Mouse (Mus musculus) urinary bladder, postnatal 25 days (tissue): Measurements from ENCODE around the gene Slc8a3.

Source experiments
- DNase-seq: peaks from one replicate; pipeline ENCODE4 v3.0.0; 2022; ENCODE audit warnings: low spot score

Slc8a3 gene

DNA sequence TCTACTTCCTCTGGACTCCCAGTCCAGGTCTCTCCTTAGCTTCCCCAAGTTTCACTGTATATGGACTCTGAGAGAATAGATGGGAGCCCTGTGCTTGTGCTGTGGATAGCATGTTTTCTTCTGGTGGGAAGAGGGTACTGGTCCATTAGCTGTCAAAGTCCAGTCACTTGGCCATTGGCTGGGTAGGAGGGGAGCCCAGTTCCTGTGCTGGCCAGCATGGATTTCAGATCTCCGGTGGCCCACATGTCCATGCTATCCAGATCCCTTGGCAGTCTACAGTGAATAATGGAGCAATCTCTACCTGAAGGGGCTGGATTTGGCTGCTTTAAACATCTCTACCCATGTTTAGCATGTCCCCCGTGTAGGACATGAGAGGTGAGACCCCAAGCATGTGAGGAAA, 148.0 kb downstream of the Slc8a3 start:
- no peak for DNase-seq

DNA sequence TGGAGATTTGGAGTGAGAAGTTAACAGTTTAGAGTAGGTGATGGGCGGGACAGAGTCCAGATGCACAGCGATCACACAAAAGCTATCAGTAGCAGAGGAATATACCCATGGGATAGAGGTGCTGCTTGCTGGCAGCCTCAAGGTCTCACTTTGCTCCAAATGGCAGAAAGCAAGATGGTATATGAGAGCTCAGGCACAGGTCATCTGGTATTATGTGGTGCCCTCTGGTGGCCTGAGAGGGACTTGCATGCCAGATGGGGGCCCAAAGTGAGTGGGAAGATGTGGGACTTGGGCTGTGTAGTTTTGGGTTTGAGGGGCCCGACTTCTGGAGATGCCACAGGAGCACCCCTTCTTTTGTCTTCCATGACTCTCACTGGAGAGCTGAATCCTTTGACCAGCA, 150.9 kb downstream of the Slc8a3 start:
- peak; percentile 58 for DNase-seq

- DNase-seq: no peak
These were observed 157.7 kb downstream of the Slc8a3 start for GRCm38 (mm10) chr12:81175252-81175651.

GRCm38 (mm10) chr12:81173893-81174292, 159.1 kb downstream of the Slc8a3 start:
- no peak for DNase-seq

- no peak for DNase-seq
These were observed 160.0 kb downstream of the Slc8a3 start for GRCm38 (mm10) chr12:81173011-81173410.

DNA sequence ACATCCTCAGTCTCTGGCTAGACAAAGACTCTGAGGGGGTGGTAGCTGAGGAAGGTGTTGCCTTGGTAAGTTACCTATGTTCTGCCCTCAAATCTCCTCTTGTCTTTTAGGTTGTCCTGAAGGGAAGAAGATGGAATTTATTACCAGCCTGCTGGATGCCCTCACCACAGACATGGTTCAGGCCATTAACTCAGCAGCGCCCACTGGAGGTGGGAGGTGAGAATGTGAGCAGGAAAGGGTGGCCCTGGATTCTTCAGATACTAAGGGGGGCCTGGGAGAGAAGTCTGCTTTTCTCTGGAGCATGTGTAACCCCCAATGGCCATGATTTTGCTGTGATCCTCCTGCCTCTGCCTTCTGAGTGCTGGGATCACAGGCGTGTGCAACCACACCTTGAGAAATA, 162.9 kb downstream of the Slc8a3 start:
- DNase-seq: no peak

DNA sequence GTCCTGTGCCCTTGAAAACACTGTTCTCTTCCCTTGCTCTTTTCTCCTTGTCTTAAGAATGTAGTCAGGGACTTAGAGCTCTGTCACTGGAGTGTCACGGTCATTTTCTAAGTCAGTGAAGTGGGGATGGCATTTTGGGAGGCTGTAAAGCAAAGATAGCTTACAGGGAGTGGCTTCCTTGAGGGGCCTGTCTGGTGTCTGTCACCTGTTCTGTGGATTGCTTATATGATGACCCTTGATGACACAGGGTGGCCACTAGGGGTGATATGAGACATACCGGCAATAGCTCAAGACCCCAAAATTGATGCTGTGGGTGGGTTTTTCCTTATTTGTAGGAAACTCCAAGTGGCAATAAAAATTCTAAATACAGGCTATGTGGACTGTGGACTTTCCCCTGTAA, 164.5 kb downstream of the Slc8a3 start:
- no peak for DNase-seq

DNA sequence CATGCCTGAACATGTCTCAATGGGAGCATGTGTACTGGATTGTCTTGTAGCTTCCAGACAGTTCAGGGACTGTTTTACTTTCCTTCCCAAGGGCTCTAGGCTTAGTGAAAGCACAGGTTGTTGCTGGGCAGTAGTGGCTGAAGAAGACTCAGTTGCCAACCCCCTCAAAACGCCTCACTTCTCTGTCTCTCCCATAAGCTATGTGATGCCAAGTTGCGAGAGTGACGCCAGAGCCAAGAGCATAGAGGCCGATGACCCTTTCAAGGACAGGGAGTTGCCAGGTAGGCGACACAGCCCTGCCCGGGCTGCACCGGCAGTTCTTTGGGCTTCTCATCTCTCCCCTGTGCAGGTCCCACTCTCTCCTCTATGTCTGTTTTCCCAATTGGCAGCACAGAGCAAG, 164.9 kb downstream of the Slc8a3 start:
- no peak for DNase-seq

- no peak for DNase-seq
These were observed 165.8 kb downstream of the Slc8a3 start for GRCm38 (mm10) chr12:81167142-81167541.

DNA sequence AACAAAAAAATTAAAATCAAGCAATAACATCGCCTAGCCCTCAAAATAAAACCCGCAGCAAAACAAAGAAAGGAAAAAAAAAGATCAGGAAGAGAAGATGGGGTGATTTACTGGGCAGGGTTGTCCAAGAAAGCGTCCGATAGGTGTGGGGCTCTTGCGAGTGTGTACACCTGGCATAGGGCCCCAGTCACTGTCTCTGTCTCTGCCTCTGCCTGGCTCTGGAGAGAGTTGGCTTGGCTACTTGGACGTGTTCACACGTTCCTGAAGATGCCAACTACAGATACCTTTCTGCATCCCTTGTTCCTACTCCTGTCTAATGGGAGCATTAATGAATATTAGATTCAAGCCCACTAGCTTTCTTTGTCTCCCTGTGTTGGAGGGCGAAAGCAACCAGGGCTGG, 166.4 kb downstream of the Slc8a3 start:
- DNase-seq: no peak

- DNase-seq: no peak
These were observed 166.9 kb downstream of the Slc8a3 start for GRCm38 (mm10) chr12:81166092-81166491.

DNA sequence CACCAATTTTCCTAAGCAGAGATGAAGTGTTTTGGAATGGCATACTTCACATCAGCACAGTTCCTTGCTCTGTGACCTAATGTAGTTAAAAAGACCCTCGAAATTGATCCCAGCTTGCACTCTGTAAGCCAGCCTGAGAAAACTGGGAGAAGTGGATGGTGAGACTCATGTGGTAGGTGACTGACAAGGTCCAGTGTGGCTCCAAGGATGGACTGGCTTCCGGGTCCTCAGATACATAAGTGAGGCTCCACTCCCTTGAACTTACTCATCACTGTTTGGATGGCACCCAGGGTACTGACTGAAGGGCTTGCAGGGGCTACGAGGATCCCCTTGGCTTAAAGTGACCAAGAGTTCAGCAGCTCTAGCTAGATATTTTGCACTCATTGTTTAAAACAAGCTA, 169.4 kb downstream of the Slc8a3 start:
- no peak for DNase-seq

DNA sequence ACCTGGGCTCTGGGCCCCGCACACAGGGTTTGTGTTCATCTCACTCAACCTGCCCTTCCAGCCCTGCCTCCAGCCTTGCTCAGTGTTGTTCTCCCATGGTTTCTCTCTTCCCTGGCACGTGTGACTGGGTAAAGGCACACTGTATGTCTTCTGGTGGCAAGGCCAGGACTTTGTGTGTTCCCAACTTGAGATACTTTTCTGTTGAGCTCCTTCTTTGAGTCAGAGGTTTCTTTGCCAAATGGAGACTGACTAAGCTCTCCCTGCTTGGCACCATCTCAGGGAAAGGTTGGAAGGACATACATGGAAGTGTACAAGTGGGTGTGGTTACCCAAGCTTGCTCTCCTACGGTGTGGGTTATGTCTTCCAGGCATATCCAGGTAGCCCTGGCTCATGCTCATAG, 169.8 kb downstream of the Slc8a3 start:
- no peak for DNase-seq

- no peak for DNase-seq
These were observed 171.7 kb downstream of the Slc8a3 start for GRCm38 (mm10) chr12:81161282-81161681.

- no peak for DNase-seq
These were observed 172.1 kb downstream of the Slc8a3 start for GRCm38 (mm10) chr12:81160831-81161230.

DNA sequence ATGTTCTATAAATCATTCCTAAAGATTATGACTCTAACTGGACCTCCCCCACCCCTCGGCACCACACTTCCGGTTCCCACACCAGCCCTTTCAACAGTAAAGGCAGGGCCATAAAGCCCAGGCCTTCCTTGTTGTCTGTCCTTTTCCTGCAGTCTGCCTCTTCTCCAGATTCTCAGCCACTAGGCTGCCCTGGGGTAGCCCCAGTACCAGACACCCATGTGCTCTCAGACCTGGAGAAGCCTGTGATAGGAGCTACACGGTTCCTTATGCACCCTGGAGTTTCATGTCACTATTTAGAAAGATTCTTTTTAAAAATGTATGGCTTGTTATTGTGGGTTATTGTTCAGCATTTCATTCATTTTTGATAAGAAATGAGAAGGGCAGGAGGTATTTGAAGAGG, 172.6 kb downstream of the Slc8a3 start:
- DNase-seq: no peak

GRCm38 (mm10) chr12:81159947-81160346, 173.0 kb downstream of the Slc8a3 start:
- DNase-seq: no peak

DNA sequence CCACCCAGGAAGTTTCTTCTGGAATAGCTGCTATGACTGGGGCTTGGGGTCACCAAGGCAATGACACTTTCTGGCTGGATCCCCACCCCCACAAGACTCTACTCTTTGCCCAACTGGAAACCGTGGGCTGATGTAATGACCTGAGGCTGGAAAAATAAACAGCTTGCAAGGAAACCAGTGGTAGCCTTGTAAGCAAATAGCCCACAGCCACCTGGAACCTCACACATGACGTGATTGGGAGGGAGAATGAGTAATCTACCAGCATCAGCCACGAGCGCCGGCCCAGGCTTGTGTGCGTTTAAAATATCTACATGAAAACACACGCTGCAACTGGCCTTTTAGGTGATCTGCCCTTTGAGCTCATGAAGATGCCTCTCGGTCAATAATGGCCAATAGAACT, 176.1 kb downstream of the Slc8a3 start:
- no peak for DNase-seq

GRCm38 (mm10) chr12:81155675-81156074, 177.3 kb downstream of the Slc8a3 start:
- no peak for DNase-seq

DNA sequence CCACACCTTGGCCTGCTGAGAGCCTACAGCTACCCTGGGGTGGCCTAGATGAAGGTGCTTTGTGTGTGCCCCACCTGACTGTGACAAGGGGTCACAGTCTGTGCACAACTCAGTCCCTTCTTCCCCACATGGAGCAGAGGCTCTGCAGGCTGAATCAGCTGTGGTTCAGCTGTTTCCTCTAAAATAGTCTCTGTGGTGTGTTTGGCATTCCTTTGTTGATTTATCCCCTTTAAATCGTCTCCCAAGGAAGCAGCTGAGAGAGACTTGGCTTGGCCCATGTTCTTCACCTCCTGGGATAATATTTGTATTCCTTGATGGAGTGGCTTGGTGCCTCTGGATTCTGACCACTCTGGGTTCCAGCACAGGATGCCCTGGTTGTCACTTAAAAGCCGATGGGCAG, 180.9 kb downstream of the Slc8a3 start:
- no peak for DNase-seq

DNA sequence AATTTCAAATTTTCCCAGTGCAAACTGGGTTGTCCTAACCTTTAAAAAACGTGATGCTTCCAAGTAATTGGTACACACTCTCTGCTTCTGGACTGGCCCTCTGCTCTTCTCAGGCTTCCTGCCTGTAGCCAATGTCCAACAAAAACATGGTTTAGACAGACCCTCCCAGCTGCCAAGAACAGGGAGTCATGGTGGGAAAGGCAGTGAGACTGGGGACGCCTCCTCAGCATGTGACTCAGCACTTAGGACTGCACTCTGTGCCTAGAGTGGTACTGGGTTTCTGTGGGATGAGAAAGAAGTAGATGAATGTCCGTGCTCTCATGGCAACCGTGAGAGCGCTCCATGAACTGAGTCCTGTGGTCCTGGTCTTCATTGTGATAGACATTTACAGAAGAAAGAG, 182.1 kb downstream of the Slc8a3 start:
- DNase-seq: no peak

GRCm38 (mm10) chr12:81147956-81148355, 185.0 kb downstream of the Slc8a3 start:
- DNase-seq: no peak
